Mouse (Mus musculus): Measurements from ENCODE around the gene Prrt3. TPM values are rescaled to one million over a fixed set of nuclear protein-coding genes. Genes with fewer than 3 reads are reported as not detected.
A peak's percentile ranks its signal among the peaks of the same experiment; 100 is the strongest.

Gene Prrt3
- polyA plus RNA-seq, 1 experiment from 2014 or later: 0.90 TPM

DNA sequence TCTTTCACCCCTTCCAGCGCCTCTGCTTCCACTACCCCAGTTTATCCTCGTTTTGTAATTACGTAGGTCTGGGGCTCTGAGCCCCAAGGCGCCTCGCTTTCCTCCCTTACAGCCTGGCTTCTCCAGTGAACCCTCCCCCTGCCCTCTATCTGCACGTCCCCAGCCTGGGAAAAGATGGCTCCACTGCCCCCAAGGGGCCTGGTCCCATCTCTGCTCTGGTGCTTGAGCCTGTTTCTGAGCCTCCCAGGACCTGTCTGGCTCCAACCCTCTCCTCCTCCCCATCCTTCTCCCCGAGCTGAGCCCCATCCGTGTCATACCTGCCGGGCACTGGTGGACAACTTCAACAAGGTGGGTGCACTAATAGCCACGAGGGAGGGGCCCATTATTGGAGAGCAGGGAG is 18.0 kb downstream of the Prrt3 start:
- H3K4me1 ChIP-seq (ENCODE audit: control insufficient read depth, insufficient read depth, low read length): peaks cover 4% of the 10 kb centered on the region; the same call in 1 of the 2 replicates
- no peaks in the 10 kb centered on the region for H3K9me3 ChIP-seq (replicated peaks; ENCODE audit: control insufficient read depth, low read length)
- DNase-seq (ENCODE audit: low spot score): no peak
- 10% methylated on average over 10 of the region's 10 CpGs for WGBS
- H3K9ac ChIP-seq (replicated peaks; ENCODE audit: low read length): peak overlapping the region; percentile 35
- H3K27ac ChIP-seq (replicated peaks; ENCODE audit: low read depth, low read length): peak overlapping the region; percentile 7; the same call in 1 of the 2 replicates
- ATAC-seq (replicated peaks; ENCODE audit: insufficient number of reproducible peaks, low FRiP score, low TSS enrichment, low read depth): peak; percentile 44; the same call in 1 of the 2 replicates
- no peaks in the 10 kb centered on the region for H3K36me3 ChIP-seq (replicated peaks; ENCODE audit: control insufficient read depth, insufficient read depth, low read depth, low read length)
- peak overlapping the region; percentile 64 for H3K4me2 ChIP-seq (ENCODE audit: low read depth, low read length)
- H3K27me3 ChIP-seq (ENCODE audit: control insufficient read depth, insufficient read depth, low read length): peaks cover 18% of the 10 kb centered on the region
- peak overlapping the region; percentile 32 for H3K4me3 ChIP-seq (ENCODE audit: low read depth, low read length)

DNA sequence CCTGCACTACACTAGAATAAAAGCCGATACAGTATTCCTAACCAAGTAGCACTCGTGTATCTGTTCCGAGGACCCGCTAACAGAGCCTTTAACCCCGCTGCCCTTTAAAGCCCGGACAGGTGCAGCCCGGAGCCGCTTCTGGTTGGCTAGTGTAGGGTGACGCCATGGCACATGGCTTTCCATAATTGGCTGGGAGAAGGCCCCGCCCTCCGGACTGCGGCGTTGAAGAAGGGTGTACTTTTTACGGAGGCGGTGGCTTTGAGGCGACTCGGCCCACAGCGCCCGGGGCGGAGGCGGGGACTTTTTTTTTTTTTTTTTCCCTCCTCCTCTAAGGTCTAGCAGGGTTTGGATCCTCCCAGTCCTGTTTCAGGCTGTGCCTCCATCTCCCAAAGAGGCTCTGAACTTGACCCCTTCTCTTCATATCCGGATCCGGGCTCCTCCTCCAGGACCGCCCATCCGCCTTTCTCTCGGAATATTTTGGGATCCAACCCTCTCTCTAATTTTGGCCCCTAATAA is 18.6 kb downstream of the Prrt3 start, which contains the start of gene Creld1:
Gene Creld1 (plus strand): TSS at position 198 of the 516 bp plus-strand sequence.
- Histone ChIP-seq H3K27me3 (ENCODE audit: control insufficient read depth, insufficient read depth, low read length) (peaks cover 18% of the 10 kb centered on the region), H3K4me1 (ENCODE audit: control insufficient read depth, insufficient read depth, low read length) (peaks cover 4% of the 10 kb centered on the region; the same call in 1 of the 2 replicates), H3K4me2 (ENCODE audit: low read depth, low read length) (peak within 1 kb of the TSS; percentile 64), H3K27ac (replicated peaks; ENCODE audit: low read depth, low read length) (peak within 1 kb of the TSS; percentile 7; the same call in 1 of the 2 replicates), H3K9me3 (replicated peaks; ENCODE audit: control insufficient read depth, low read length) (no peaks in the 10 kb centered on the region), H3K4me3 (ENCODE audit: low read depth, low read length) (peak within 1 kb of the TSS; percentile 32), H3K9ac (replicated peaks; ENCODE audit: low read length) (peak within 1 kb of the TSS; percentile 46), H3K36me3 (replicated peaks; ENCODE audit: control insufficient read depth, insufficient read depth, low read depth, low read length) (no peaks in the 10 kb centered on the region)
- DNase-seq (ENCODE audit: low spot score) (peak; percentile 93), ATAC-seq (replicated peaks; ENCODE audit: insufficient number of reproducible peaks, low FRiP score, low TSS enrichment, low read depth) (peak; percentile 89)
- 0% methylated on average over 26 of the region's 26 CpGs for WGBS

- no peak for DNase-seq (ENCODE audit: low spot score)
- H3K4me3 ChIP-seq (ENCODE audit: low read depth, low read length): peak overlapping the region; percentile 32
- H3K4me2 ChIP-seq (ENCODE audit: low read depth, low read length): peak overlapping the region; percentile 64
- H3K27ac ChIP-seq (replicated peaks; ENCODE audit: low read depth, low read length): no peak overlapping the region
- peak; percentile 34; the same call in 1 of the 2 replicates for ATAC-seq (replicated peaks; ENCODE audit: insufficient number of reproducible peaks, low FRiP score, low TSS enrichment, low read depth)
- peaks cover 18% of the 10 kb centered on the region for H3K27me3 ChIP-seq (ENCODE audit: control insufficient read depth, insufficient read depth, low read length)
- H3K9ac ChIP-seq (replicated peaks; ENCODE audit: low read length): peak overlapping the region; percentile 46
- no peaks in the 10 kb centered on the region for H3K36me3 ChIP-seq (replicated peaks; ENCODE audit: control insufficient read depth, insufficient read depth, low read depth, low read length)
- WGBS: 2% methylated on average over 65 of the region's 65 CpGs
- H3K9me3 ChIP-seq (replicated peaks; ENCODE audit: control insufficient read depth, low read length): no peaks in the 10 kb centered on the region
- peaks cover 4% of the 10 kb centered on the region; the same call in 1 of the 2 replicates for H3K4me1 ChIP-seq (ENCODE audit: control insufficient read depth, insufficient read depth, low read length)
Observed at GRCm38 (mm10) chr6:113482477-113483099, 19.1 kb downstream of the Prrt3 start.

- 64% methylated on average over 18 of the region's 18 CpGs for WGBS
- no peak for DNase-seq (ENCODE audit: low spot score)
Observed at GRCm38 (mm10) chr6:113480555-113481373, 21.0 kb downstream of the Prrt3 start.

GRCm38 (mm10) chr6:113478906-113479305 is 22.8 kb downstream of the Prrt3 start:
- Histone ChIP-seq H3K4me2 (ENCODE audit: low read depth, low read length) (no peak overlapping the region), H3K27ac (replicated peaks; ENCODE audit: low read depth, low read length) (no peak overlapping the region), H3K27me3 (ENCODE audit: control insufficient read depth, insufficient read depth, low read length) (peaks cover 18% of the 10 kb centered on the region), H3K36me3 (replicated peaks; ENCODE audit: control insufficient read depth, insufficient read depth, low read depth, low read length) (no peaks in the 10 kb centered on the region), H3K9me3 (replicated peaks; ENCODE audit: control insufficient read depth, low read length) (no peaks in the 10 kb centered on the region), H3K4me3 (ENCODE audit: low read depth, low read length) (no peak overlapping the region), H3K4me1 (ENCODE audit: control insufficient read depth, insufficient read depth, low read length) (peaks cover 3% of the 10 kb centered on the region; the same call in 1 of the 2 replicates), H3K9ac (replicated peaks; ENCODE audit: low read length) (no peak overlapping the region)
- 79% methylated on average over 10 of the region's 10 CpGs for WGBS
- ATAC-seq (replicated peaks; ENCODE audit: insufficient number of reproducible peaks, low FRiP score, low TSS enrichment, low read depth) (no peak), DNase-seq (ENCODE audit: low spot score) (no peak)

More at GRCm38 (mm10) chr6:113480555-113481373, 21.0 kb downstream of the Prrt3 start:
- H3K36me3 ChIP-seq (replicated peaks; ENCODE audit: control insufficient read depth, insufficient read depth, low read depth, low read length): no peaks in the 10 kb centered on the region
- peaks cover 4% of the 10 kb centered on the region; the same call in 1 of the 2 replicates for H3K4me1 ChIP-seq (ENCODE audit: control insufficient read depth, insufficient read depth, low read length)
- no peak overlapping the region for H3K4me3 ChIP-seq (ENCODE audit: low read depth, low read length)
- H3K9ac ChIP-seq (replicated peaks; ENCODE audit: low read length): no peak overlapping the region
- ATAC-seq (replicated peaks; ENCODE audit: insufficient number of reproducible peaks, low FRiP score, low TSS enrichment, low read depth): no peak
- no peak overlapping the region for H3K27ac ChIP-seq (replicated peaks; ENCODE audit: low read depth, low read length)
- no peaks in the 10 kb centered on the region for H3K9me3 ChIP-seq (replicated peaks; ENCODE audit: control insufficient read depth, low read length)
- peaks cover 18% of the 10 kb centered on the region for H3K27me3 ChIP-seq (ENCODE audit: control insufficient read depth, insufficient read depth, low read length)
- no peak overlapping the region for H3K4me2 ChIP-seq (ENCODE audit: low read depth, low read length)

GRCm38 (mm10) chr6:113477353-113477752 is 24.4 kb downstream of the Prrt3 start:
- DNase-seq (ENCODE audit: low spot score) (no peak), ATAC-seq (replicated peaks; ENCODE audit: insufficient number of reproducible peaks, low FRiP score, low TSS enrichment, low read depth) (no peak)
- Histone ChIP-seq H3K9me3 (replicated peaks; ENCODE audit: control insufficient read depth, low read length) (no peaks in the 10 kb centered on the region), H3K27ac (replicated peaks; ENCODE audit: low read depth, low read length) (no peak overlapping the region), H3K4me1 (ENCODE audit: control insufficient read depth, insufficient read depth, low read length) (no peaks in the 10 kb centered on the region), H3K36me3 (replicated peaks; ENCODE audit: control insufficient read depth, insufficient read depth, low read depth, low read length) (no peaks in the 10 kb centered on the region), H3K9ac (replicated peaks; ENCODE audit: low read length) (no peak overlapping the region), H3K27me3 (ENCODE audit: control insufficient read depth, insufficient read depth, low read length) (peaks cover 13% of the 10 kb centered on the region), H3K4me3 (ENCODE audit: low read depth, low read length) (no peak overlapping the region), H3K4me2 (ENCODE audit: low read depth, low read length) (no peak overlapping the region)
- 47% methylated on average over 7 of the region's 7 CpGs for WGBS

- Histone ChIP-seq H3K4me3 (ENCODE audit: low read depth, low read length) (no peak overlapping the region), H3K9me3 (replicated peaks; ENCODE audit: control insufficient read depth, low read length) (no peaks in the 10 kb centered on the region), H3K36me3 (replicated peaks; ENCODE audit: control insufficient read depth, insufficient read depth, low read depth, low read length) (no peaks in the 10 kb centered on the region), H3K4me2 (ENCODE audit: low read depth, low read length) (no peak overlapping the region), H3K4me1 (ENCODE audit: control insufficient read depth, insufficient read depth, low read length) (peaks cover 6% of the 10 kb centered on the region), H3K9ac (replicated peaks; ENCODE audit: low read length) (no peak overlapping the region), H3K27ac (replicated peaks; ENCODE audit: low read depth, low read length) (no peak overlapping the region), H3K27me3 (ENCODE audit: control insufficient read depth, insufficient read depth, low read length) (peaks cover 17% of the 10 kb centered on the region)
- DNase-seq (ENCODE audit: low spot score): no peak
- 83% methylated on average over 6 of the region's 6 CpGs for WGBS
- no peak for ATAC-seq (replicated peaks; ENCODE audit: insufficient number of reproducible peaks, low FRiP score, low TSS enrichment, low read depth)
Observed at GRCm38 (mm10) chr6:113473715-113474114, 28.0 kb downstream of the Prrt3 start.
